Mouse (Mus musculus) thymus, postnatal 14 days (tissue): ENCODE measurements around the gene Gm49711.
"Not testable (repeated sequence)": the region's sequence is repeated elsewhere in the genome, so short reads cannot be mapped to it uniquely, and the experiment has no call there.

Experiments
- DNase-seq: peaks from one replicate; pipeline ENCODE4 v3.0.0; 2021

The Gm49711 gene

GRCm38 (mm10) chr16:92196741-92197331 lies 138.7 kb downstream of the Gm49711 start:
- no peak for DNase-seq

- no peak for DNase-seq
These were observed 142.5 kb downstream of the Gm49711 start for GRCm38 (mm10) chr16:92200615-92201014.

GRCm38 (mm10) chr16:92203599-92203998 lies 145.5 kb downstream of the Gm49711 start:
- no peak for DNase-seq

- no peak for DNase-seq
These were observed 151.2 kb downstream of the Gm49711 start for GRCm38 (mm10) chr16:92209291-92209781.

- DNase-seq = not testable (repeated sequence)
These were observed 152.2 kb downstream of the Gm49711 start for GRCm38 (mm10) chr16:92210316-92210715.

- DNase-seq = not testable (repeated sequence)
These were observed 155.8 kb downstream of the Gm49711 start for GRCm38 (mm10) chr16:92213911-92214310.

- DNase-seq = no peak
These were observed 157.7 kb downstream of the Gm49711 start for GRCm38 (mm10) chr16:92215599-92216390.

- no peak for DNase-seq
These were observed 162.6 kb downstream of the Gm49711 start for GRCm38 (mm10) chr16:92220754-92221153.

- no peak for DNase-seq
These were observed 170.3 kb downstream of the Gm49711 start for GRCm38 (mm10) chr16:92228332-92228919.

- DNase-seq = no peak
These were observed 172.4 kb downstream of the Gm49711 start for GRCm38 (mm10) chr16:92230476-92230931.

- no peak for DNase-seq
These were observed 176.4 kb downstream of the Gm49711 start for GRCm38 (mm10) chr16:92234530-92234929.

- DNase-seq = no peak
These were observed 177.1 kb downstream of the Gm49711 start for GRCm38 (mm10) chr16:92235222-92235621.
